Mouse (Mus musculus) G1E-ER4 (cell line): ENCODE results near the gene Gm49450. TPM values are rescaled to one million over a fixed set of nuclear protein-coding genes. Genes with fewer than 3 reads are reported as not detected.

Experiments
- GATA1 ChIP-seq: IDR thresholded peaks from one replicate; pipeline ENCODE4 v1.8.0; 2012; ENCODE audit warnings: low read length, inconsistent platforms
- polyA plus RNA-seq: library from polyadenylated mRNA; stranded (reverse); fragments of >175 nt; gene quantifications from 2 replicates; pipeline ENCODE4 v1.2.3, GENCODE M21; 2012

Gm49450 gene
- polyA plus RNA-seq, 1 experiment, result not detected

DNA sequence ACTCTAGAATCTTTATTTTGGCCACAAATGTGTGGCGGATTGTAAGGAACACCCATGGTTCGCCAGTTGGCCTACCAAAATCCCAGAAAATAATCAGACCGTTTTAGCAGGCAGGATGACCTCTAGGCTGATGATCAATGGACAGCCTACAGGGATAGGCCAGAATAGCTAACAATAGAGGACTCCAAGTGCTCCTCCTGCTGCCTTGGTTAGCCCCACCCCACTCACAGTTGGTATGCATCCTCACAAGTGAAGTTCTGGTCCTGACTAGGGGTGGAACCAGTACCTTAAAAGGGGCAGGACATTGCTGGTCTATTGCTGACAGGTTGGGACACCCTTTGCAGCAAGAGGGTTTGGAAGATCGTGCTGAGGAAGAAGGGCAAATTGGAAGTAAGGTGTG, 60.3 kb downstream of the Gm49450 start:
- no peak for TF ChIP-seq GATA1

DNA sequence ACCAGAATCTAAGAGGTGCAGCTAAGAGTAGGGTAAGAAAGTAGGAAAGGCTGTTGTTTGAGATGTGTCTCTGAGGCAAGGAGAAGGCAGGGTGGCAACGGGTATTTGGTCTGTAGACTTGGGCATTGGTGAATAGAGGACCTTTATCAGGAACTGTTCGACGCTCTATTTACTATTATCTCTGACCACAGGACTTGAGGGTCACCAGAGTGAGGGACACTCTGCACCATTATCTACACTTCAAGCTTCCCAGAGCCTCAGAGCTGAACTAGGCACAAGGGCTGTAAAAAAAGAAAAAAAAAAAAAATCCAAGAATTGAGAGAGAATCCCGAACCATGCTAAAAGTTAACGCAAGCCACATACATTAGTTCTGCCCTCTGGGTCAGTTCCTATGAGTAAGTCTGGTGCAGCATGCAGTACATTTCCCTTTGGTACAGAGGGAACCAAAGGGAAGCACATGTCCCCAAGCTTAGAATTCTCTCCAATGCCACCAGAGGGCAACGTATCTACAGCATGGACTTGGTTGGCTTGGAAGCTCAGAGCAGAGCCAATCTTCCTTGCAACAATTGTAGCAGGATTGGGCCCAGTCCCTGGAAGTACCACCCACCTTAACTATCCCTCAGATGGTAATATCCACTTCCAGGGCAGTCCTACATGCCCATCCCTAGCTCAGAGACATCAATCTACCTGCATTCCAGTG, 61.3 kb downstream of the Gm49450 start:
- no peak for TF ChIP-seq GATA1

DNA sequence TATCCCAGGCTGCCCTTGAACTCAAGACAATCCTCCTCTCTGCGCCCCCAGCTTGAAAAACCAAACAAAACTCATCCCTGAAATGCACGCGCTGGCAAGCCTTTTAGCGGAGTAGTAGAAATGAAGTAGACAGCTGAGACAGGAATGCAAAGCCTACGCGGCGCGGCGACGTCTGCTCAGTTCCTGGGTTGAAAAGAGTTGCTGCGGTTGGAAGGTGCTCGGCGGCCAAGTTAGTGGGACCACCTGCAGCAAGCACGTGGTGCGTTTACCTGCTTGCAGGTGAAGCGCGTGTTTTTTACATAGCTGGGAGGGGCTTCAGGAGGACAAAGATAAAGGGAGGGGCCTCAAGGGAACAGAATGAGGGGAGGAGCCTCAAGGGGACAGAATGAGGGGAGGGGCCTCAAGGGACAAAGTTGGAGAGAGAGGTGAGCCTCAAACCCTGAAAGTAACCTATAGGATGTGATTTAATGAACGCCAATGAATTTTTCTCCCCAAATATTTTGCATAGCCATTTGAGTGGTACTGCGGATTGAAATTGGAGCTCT, 62.1 kb downstream of the Gm49450 start:
- no peak for TF ChIP-seq GATA1

DNA sequence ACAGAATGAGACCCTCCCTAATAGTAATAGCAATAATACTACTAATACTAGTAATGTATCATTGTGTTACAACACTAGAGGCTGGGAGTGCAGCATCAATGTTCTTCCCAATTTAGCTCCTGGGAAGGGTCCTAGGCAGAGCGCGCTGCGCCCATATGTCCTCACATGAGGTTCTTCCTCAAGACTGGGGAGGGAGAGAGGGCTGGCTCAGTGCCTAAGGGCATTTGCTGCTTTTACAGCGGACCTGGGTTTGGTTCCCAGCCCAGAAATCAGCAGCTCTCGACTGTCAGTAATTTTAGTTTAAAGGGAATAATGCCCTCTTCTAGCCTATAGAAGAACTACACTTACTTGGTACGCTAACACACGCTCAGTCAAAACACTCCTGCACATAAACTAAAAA, 65.8 kb downstream of the Gm49450 start:
- no peak for TF ChIP-seq GATA1

DNA sequence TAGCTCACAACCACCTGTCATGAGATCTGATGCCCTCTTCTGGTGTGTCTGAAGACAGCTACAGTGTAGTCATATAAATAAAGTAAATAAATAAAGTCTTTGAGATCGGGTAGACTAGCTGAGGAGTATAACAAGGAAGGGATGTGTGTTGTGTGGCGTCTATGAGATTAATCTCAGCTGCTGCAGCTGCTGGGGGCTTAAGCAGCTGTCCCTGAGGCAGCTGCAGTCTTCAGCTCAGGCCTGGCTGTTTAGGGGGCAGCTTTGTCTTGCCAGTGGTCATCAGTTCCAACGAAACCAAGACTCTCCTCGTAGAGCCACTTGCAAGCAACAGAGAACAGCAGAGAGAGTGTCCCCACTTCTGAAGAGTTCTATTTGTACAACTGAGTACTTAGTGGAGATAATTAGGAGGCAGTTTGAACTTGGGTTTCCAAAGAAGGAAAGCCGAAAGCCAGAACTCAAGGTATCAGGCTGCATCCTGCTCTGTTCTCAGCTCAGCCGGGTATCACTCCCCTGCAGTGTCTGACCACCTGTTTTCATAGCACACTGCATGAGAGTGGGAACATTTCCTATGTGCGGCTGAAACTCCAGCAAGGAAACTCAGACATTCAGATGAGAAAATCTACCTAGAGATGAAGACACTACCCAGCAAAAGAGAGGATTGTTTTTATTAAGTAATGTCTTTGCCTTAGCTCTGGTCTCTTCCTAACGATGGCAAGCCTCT, 66.5 kb downstream of the Gm49450 start:
- TF ChIP-seq GATA1, result no peak

DNA sequence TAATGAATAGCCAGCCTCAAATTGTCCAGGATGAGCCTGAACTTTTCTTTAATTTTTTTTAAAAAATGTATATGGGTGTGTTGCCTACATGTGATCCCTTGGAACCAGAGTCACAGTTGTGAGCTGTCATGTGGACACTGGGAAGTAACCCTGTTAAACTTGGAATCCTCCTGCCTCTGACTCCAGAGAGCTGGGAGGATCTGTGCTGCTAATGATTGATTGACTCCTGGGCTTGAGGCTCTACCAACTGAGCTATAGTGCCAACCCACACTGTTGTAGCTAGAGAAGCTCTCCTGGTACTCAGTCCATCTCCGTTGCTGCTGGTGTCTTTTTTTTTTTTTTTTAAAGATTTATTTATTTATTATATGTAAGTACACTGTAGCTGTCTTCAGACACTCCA, 69.2 kb downstream of the Gm49450 start:
- no peak for TF ChIP-seq GATA1

DNA sequence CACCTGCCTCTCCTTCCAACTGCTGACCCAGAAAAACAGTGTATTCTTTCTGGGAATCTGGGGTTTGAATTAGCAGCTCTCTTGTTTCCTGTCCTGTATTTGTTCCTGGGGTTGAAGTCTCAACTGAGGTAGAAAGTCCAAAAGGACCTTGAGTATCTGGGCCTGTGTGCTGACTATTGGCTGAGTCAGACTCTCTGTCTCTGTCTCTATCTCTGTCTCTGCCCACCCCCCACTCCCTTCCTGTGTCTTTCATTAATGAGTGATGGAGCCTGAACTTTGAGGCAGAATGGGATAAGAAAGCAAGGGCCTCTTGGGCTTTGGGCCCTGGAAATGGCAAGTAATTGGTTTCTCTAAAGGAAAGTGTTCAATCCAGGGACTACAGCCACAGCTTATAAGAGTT, 69.7 kb downstream of the Gm49450 start:
- no peak for TF ChIP-seq GATA1

Other genes starting within 250 kb of the Gm49450 start
- not detected in 2 replicates for gene Ccdc65, start 245.3 kb downstream of the Gm49450 start, polyA plus RNA-seq
- 9.6 and 10.2 TPM in 2 replicates for gene Fkbp11, start 225.4 kb downstream of the Gm49450 start, polyA plus RNA-seq
- gene Arf3, start 190.3 kb downstream of the Gm49450 start, polyA plus RNA-seq, result 37.5 and 43.4 TPM in 2 replicates
- gene Wnt10b, start 175.4 kb downstream of the Gm49450 start, polyA plus RNA-seq, result not detected in 2 replicates
- not detected in 2 replicates for gene Wnt1, start 163.7 kb downstream of the Gm49450 start, polyA plus RNA-seq
- gene Ddn, start 144.1 kb downstream of the Gm49450 start, polyA plus RNA-seq, result 0.14 and 0.15 TPM in 2 replicates
- gene Prkag1, start 122.0 kb downstream of the Gm49450 start, polyA plus RNA-seq, result 131 and 155 TPM in 2 replicates
- gene Kmt2d, start 82.3 kb downstream of the Gm49450 start, polyA plus RNA-seq, result 38.0 and 38.1 TPM in 2 replicates
- 2.4 and 2.7 TPM in 2 replicates for gene Rhebl1, start 59.0 kb downstream of the Gm49450 start, polyA plus RNA-seq
- not detected in 2 replicates for gene Dhh, start 55.0 kb downstream of the Gm49450 start, polyA plus RNA-seq
- gene Lmbr1l, start 35.3 kb downstream of the Gm49450 start, polyA plus RNA-seq, result 7.5 and 9.2 TPM in 2 replicates
- 181 and 410 TPM in 2 replicates for gene Tuba1b, start 19.0 kb downstream of the Gm49450 start, polyA plus RNA-seq
- 2.5 and 19.3 TPM in 2 replicates for gene Tuba1a, start 152 bp upstream of the Gm49450 start, polyA plus RNA-seq
- 33.1 and 52.2 TPM in 2 replicates for gene Tuba1c, start 76.3 kb upstream of the Gm49450 start, polyA plus RNA-seq
- gene Prph, start 101.6 kb upstream of the Gm49450 start, polyA plus RNA-seq, result not detected in 2 replicates
- 66.5 and 72.8 TPM in 2 replicates for gene Troap, start 121.0 kb upstream of the Gm49450 start, polyA plus RNA-seq
- not detected in 2 replicates for gene C1ql4, start 134.3 kb upstream of the Gm49450 start, polyA plus RNA-seq
- gene Dnajc22, start 139.6 kb upstream of the Gm49450 start, polyA plus RNA-seq, result not detected in 2 replicates
- not detected in 2 replicates for gene Spats2, start 172.4 kb upstream of the Gm49450 start, polyA plus RNA-seq